Mouse (Mus musculus) bone marrow, adult 2 months (tissue): Measurements from ENCODE around the gene Slc26a8.

Source experiments
- CTCF ChIP-seq: fragments of 200-500 bp; IDR thresholded peaks from 2 replicates; pipeline ENCODE4 v1.5.1; 2011; ENCODE audit warnings: low read length, control low read depth; ENCODE audit not compliant: control insufficient read depth, insufficient read depth
- POLR2A ChIP-seq: fragments of 200-500 bp; IDR thresholded peaks from 2 replicates; pipeline ENCODE4 v1.6.1; 2011; ENCODE audit warnings: low read depth, mild to moderate bottlenecking, control low read depth, low read length, borderline replicate concordance; ENCODE audit not compliant: control insufficient read depth

GRCm38 (mm10) chr17:28622300-28622759 is 67.7 kb downstream of the Slc26a8 start, which contains the start of gene Srpk1:
- peak; percentile 63; the same call in 1 of the 2 replicates for TF ChIP-seq POLR2A
- TF ChIP-seq CTCF: no peak
